Mouse (Mus musculus): ENCODE data around the gene Tmem131. TPM values are rescaled to one million over a fixed set of nuclear protein-coding genes. Genes with fewer than 3 reads are reported as not detected.

Tmem131 gene
- polyA plus RNA-seq, 2 experiments: 10.6 to 14.9 TPM

GRCm38 (mm10) chr1:36938348-36938747, 5.1 kb downstream of the Tmem131 start:
- no peak for TF ChIP-seq CTCF (IDR thresholded peaks at IDR 0.05; ENCODE audit: low read depth)
- Histone ChIP-seq H3K27me3 (ENCODE audit: control insufficient read depth, insufficient read depth, low read length) (no peaks in the 10 kb centered on the region), H3K4me2 (ENCODE audit: low read depth) (peak overlapping the region; percentile 78), H3K9me3 (ENCODE audit: control insufficient read depth, low read length) (no peaks in the 10 kb centered on the region), H3K36me3 (replicated peaks; ENCODE audit: control insufficient read depth, insufficient read depth, low read depth) (no peaks in the 10 kb centered on the region), H3K9ac (replicated peaks) (peak overlapping the region; percentile 99), H3K4me3 (ENCODE audit: insufficient read depth in 1 of 2, low read depth in 2 of 2, low read length in 2 of 2) (peak overlapping the region; percentile 72 to 81), H3K27ac (peak overlapping the region; percentile 55), H3K4me1 (replicated peaks; ENCODE audit: control insufficient read depth in 2 of 2, insufficient read depth in 2 of 2, low read length in 1 of 2) (peaks cover 50 to 52% of the 10 kb centered on the region in 2 experiments)
- ATAC-seq (ENCODE audit: insufficient read depth) (no peak), DNase-seq (ENCODE audit: low read depth in 3 of 3, low spot score in 3 of 3) (no peak)
- WGBS (ENCODE audit: insufficient replicate concordance): 3% methylated on average over 9 of the region's 9 CpGs

- H3K9ac ChIP-seq (replicated peaks): peak overlapping the region; percentile 99
- TF ChIP-seq EP300 (IDR thresholded peaks at IDR 0.05; ENCODE audit: low read depth) (no peak), CTCF (IDR thresholded peaks at IDR 0.05; ENCODE audit: low read depth) (peak; percentile 49)
- no peaks in the 10 kb centered on the region for H3K36me3 ChIP-seq (replicated peaks; ENCODE audit: control insufficient read depth, insufficient read depth, low read depth)
- peaks cover 50 to 53% of the 10 kb centered on the region in 2 experiments for H3K4me1 ChIP-seq (replicated peaks; ENCODE audit: control insufficient read depth in 2 of 2, insufficient read depth in 2 of 2, low read length in 1 of 2)
- H3K9me3 ChIP-seq (ENCODE audit: control insufficient read depth, low read length): no peaks in the 10 kb centered on the region
- no peaks in the 10 kb centered on the region for H3K27me3 ChIP-seq (ENCODE audit: control insufficient read depth, insufficient read depth, low read length)
- ATAC-seq (ENCODE audit: insufficient read depth) (no peak), DNase-seq (ENCODE audit: low read depth in 3 of 3, low spot score in 3 of 3) (no peak)
- H3K4me3 ChIP-seq (ENCODE audit: insufficient read depth in 1 of 2, low read depth in 2 of 2, low read length in 2 of 2): peak overlapping the region; percentile 72 to 81
- 13% methylated on average over 3 of the region's 3 CpGs for WGBS (ENCODE audit: insufficient replicate concordance)
- peak overlapping the region; percentile 55 for H3K27ac ChIP-seq
- peak overlapping the region; percentile 78 for H3K4me2 ChIP-seq (ENCODE audit: low read depth)
Observed at GRCm38 (mm10) chr1:36937648-36938047, 5.8 kb downstream of the Tmem131 start.

DNA sequence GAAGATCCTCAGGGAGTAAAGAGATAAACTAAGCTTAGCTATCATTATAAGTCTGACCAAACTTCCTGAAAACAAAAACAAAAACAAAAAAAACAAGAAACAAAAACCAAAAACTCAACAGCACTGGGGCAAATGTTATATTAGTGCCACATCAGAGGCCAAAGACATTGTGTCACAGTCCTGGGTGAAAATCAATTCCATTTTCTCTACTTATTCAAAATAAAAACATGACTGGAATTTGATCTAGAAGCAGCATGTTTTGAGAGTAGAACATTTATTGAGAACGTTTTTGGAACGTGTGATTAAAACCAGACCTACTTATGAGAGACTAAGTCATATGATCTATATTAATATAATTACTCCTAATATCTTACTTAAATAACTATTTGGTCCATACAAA, 6.5 kb downstream of the Tmem131 start:
- TF ChIP-seq EP300 (IDR thresholded peaks at IDR 0.05; ENCODE audit: low read depth): no peak
- no peak for TF ChIP-seq CTCF (IDR thresholded peaks at IDR 0.05; ENCODE audit: low read depth)
- ATAC-seq (ENCODE audit: insufficient read depth): no peak
- Histone ChIP-seq H3K9me3 (ENCODE audit: control insufficient read depth, low read length) (no peaks in the 10 kb centered on the region), H3K9ac (replicated peaks) (peak overlapping the region; percentile 46), H3K27me3 (ENCODE audit: control insufficient read depth, insufficient read depth, low read length) (no peaks in the 10 kb centered on the region), H3K27ac (peak overlapping the region; percentile 40; the same call in 1 of the 2 replicates), H3K4me2 (ENCODE audit: low read depth) (peak overlapping the region; percentile 78), H3K4me1 (replicated peaks; ENCODE audit: control insufficient read depth in 2 of 2, insufficient read depth in 2 of 2, low read length in 1 of 2) (peaks cover 49 to 56% of the 10 kb centered on the region in 2 experiments), H3K36me3 (replicated peaks; ENCODE audit: control insufficient read depth, insufficient read depth, low read depth) (no peaks in the 10 kb centered on the region), H3K4me3 (ENCODE audit: insufficient read depth in 1 of 2, low read depth in 2 of 2, low read length in 2 of 2) (peak overlapping the region; percentile 72 to 81; a peak in 3 of 4 replicates)
- DNase-seq (ENCODE audit: low read depth in 3 of 3, low spot score in 3 of 3): no peak
- 62% methylated on average over 2 of the region's 2 CpGs for WGBS (ENCODE audit: insufficient replicate concordance)

DNA sequence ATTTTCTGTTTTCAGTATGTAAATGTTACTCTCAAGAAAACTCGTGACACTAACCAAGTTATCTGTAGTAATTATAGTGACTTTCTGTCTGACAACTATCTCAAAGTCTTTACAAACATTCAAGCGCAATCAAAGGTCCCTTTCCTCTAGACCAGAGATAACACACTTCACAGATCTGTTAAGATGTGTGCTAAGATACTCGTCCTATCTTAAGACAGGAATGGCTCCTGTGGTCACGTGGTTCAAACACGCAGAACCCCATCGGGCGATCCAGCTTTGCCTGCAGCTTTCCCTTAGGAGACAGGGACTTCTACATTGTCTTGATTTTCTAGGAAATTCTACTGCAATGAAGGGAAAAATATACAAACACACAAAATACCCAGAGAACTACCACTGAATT, 6.9 kb downstream of the Tmem131 start:
- Histone ChIP-seq H3K27ac (peak overlapping the region; percentile 40), H3K27me3 (ENCODE audit: control insufficient read depth, insufficient read depth, low read length) (no peaks in the 10 kb centered on the region), H3K4me1 (replicated peaks; ENCODE audit: control insufficient read depth in 2 of 2, insufficient read depth in 2 of 2, low read length in 1 of 2) (peaks cover 46 to 54% of the 10 kb centered on the region in 2 experiments), H3K9me3 (ENCODE audit: control insufficient read depth, low read length) (no peaks in the 10 kb centered on the region), H3K4me3 (ENCODE audit: insufficient read depth in 1 of 2, low read depth in 2 of 2, low read length in 2 of 2) (peak overlapping the region; percentile 31 to 81), H3K4me2 (ENCODE audit: low read depth) (peak overlapping the region; percentile 78), H3K9ac (replicated peaks) (peak overlapping the region; percentile 46), H3K36me3 (replicated peaks; ENCODE audit: control insufficient read depth, insufficient read depth, low read depth) (no peaks in the 10 kb centered on the region)
- 21% methylated on average over 7 of the region's 7 CpGs for WGBS (ENCODE audit: insufficient replicate concordance)
- ATAC-seq (ENCODE audit: insufficient read depth): no peak
- TF ChIP-seq EP300 (IDR thresholded peaks at IDR 0.05; ENCODE audit: low read depth) (no peak), CTCF (IDR thresholded peaks at IDR 0.05; ENCODE audit: low read depth) (no peak)
- DNase-seq (ENCODE audit: low read depth in 3 of 3, low spot score in 3 of 3): no peak

- peak overlapping the region; percentile 75 for H3K27ac ChIP-seq
- H3K27me3 ChIP-seq (ENCODE audit: control insufficient read depth, insufficient read depth, low read length): no peaks in the 10 kb centered on the region
- ATAC-seq (ENCODE audit: insufficient read depth): no peak
- H3K36me3 ChIP-seq (replicated peaks; ENCODE audit: control insufficient read depth, insufficient read depth, low read depth): no peaks in the 10 kb centered on the region; the same call in 1 of the 2 replicates
- no peaks in the 10 kb centered on the region for H3K9me3 ChIP-seq (ENCODE audit: control insufficient read depth, low read length)
- H3K4me1 ChIP-seq (replicated peaks; ENCODE audit: control insufficient read depth in 2 of 2, insufficient read depth in 2 of 2, low read length in 1 of 2): peaks cover 48 to 52% of the 10 kb centered on the region in 2 experiments
- WGBS (ENCODE audit: insufficient replicate concordance): 53% methylated on average over 6 of the region's 6 CpGs
- H3K9ac ChIP-seq (replicated peaks): peak overlapping the region; percentile 41
- DNase-seq (ENCODE audit: low read depth in 3 of 3, low spot score in 3 of 3): no peak
- H3K4me3 ChIP-seq (ENCODE audit: insufficient read depth in 1 of 2, low read depth in 2 of 2, low read length in 2 of 2): peak overlapping the region; percentile 25 to 44
- TF ChIP-seq EP300 (IDR thresholded peaks at IDR 0.05; ENCODE audit: low read depth): no peak
- no peak for TF ChIP-seq CTCF (IDR thresholded peaks at IDR 0.05; ENCODE audit: low read depth)
- peak overlapping the region; percentile 78 for H3K4me2 ChIP-seq (ENCODE audit: low read depth)
Observed at GRCm38 (mm10) chr1:36934778-36935177, 8.7 kb downstream of the Tmem131 start.
